Mouse (Mus musculus) stomach, embryonic 16.5 days (tissue): ENCODE measurements at regions not wholly inside any gene's neighbourhood (a gene's known extent, or its start where the extent isn't known, plus 50 kb on each side); places are given as distances from the start of the nearest gene placed in this dataset.

Experiments used
- ATAC-seq: fragments of 200-750 bp; cut with Nextera tagmentation; 2 replicates; pipeline ENCODE4 v1.8.0; 2017; ENCODE audit warnings: moderate number of reproducible peaks, moderate TSS enrichment; ENCODE audit not compliant: insufficient read depth, low FRiP score
- H3K27ac ChIP-seq: fragments of 300-500 bp; sonication (generic); 2 replicates; pipeline ENCODE4 v1.5.1; 2014; ENCODE audit warnings: low read length
- H3K27me3 ChIP-seq: fragments of 300-500 bp; sonication (generic); 2 replicates; pipeline ENCODE4 v1.6.1; 2014; ENCODE audit warnings: low read length, control low read depth, mixed read lengths; ENCODE audit not compliant: control insufficient read depth, insufficient read depth
- H3K36me3 ChIP-seq: fragments of 300-500 bp; sonication (generic); 2 replicates; pipeline ENCODE4 v1.6.1; 2014; ENCODE audit warnings: low read length; ENCODE audit not compliant: control insufficient read depth, insufficient read depth
- H3K4me1 ChIP-seq: fragments of 300-500 bp; sonication (generic); 2 replicates; pipeline ENCODE4 v1.6.1; 2014; ENCODE audit warnings: low read length, control low read depth, mixed read lengths; ENCODE audit not compliant: control insufficient read depth, insufficient read depth
- H3K4me2 ChIP-seq: fragments of 300-500 bp; sonication (generic); 2 replicates; pipeline ENCODE4 v1.6.1; 2014; ENCODE audit warnings: low read depth, low read length, mixed read lengths
- H3K4me3 ChIP-seq: fragments of 300-500 bp; sonication (generic); replicated peaks from 2 replicates; pipeline ENCODE4 v1.5.1; 2014; ENCODE audit warnings: mild to moderate bottlenecking, low read length
- H3K9ac ChIP-seq: fragments of 300-500 bp; sonication (generic); 2 replicates; pipeline ENCODE4 v1.6.1; 2014; ENCODE audit warnings: low read length
- H3K9me3 ChIP-seq: fragments of 300-500 bp; sonication (generic); replicated peaks from 2 replicates; pipeline ENCODE4 v1.6.1; 2016; ENCODE audit warnings: low read length, control low read depth; ENCODE audit not compliant: control insufficient read depth
- WGBS: fragments of 180-500 bp; shearing (Covaris S2); extraction: QIAGEN DNeasy Blood & Tissue Kit; methylation state at CpG from one replicate; pipeline ENCODE4 v1.1.7; 2014; 5-methylcytosine and 5-hydroxymethylcytosine counted together

DNA sequence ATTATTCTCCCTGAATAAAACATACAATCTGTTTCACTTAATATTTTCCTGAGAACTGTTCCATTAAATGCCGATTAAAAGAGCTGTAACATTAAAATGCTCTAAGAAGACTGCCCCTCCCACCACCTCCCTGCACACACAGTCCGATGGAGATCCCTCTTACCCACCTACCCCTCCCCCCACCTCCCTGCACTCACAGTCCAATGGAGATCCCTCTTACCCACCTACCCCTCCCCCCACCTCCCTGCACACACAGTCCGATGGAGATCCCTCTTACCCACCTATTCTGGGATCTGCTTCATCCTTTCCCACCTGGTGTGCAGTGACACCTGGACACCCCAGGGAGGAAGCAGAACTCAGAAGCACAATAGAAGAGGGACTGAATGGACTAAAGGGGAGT is 305.6 kb downstream of the Cps1 start:
- Histone ChIP-seq H3K9me3 (no peaks in the 10 kb centered on the region), H3K9ac (no peak overlapping the region), H3K4me1 (no peaks in the 10 kb centered on the region; the same call in 1 of the 2 replicates), H3K36me3 (no peaks in the 10 kb centered on the region), H3K4me2 (no peak overlapping the region), H3K4me3 (no peak overlapping the region), H3K27ac (no peak overlapping the region), H3K27me3 (no peaks in the 10 kb centered on the region)
- ATAC-seq: no peak
- WGBS: 39% methylated on average over 3 of the region's 3 CpGs

DNA sequence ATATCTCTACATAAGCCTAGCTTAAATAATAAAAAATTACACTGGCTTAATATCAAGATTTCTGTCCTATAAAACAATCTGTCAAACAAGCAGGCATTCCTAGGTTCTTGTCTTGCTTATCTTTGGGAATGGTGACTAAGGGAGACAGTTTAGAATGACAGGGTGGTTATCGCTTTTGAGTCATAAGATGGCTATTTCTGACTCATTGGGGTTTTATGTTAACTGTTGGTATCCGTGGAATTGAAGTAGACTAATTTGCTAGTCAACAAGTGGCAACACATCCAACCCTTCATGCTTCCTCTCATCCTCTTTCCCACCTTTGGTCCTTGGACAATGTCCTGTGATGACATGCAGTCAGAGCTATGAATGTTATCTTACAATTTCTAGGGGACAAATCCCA is 328.0 kb downstream of the Cps1 start:
- Histone ChIP-seq H3K4me1 (no peaks in the 10 kb centered on the region), H3K27ac (no peak overlapping the region), H3K36me3 (no peaks in the 10 kb centered on the region), H3K27me3 (no peaks in the 10 kb centered on the region), H3K9ac (no peak overlapping the region), H3K4me3 (no peak overlapping the region), H3K4me2 (no peak overlapping the region), H3K9me3 (no peaks in the 10 kb centered on the region)
- ATAC-seq: no peak
- 86% methylated on average over 2 of the region's 2 CpGs for WGBS

DNA sequence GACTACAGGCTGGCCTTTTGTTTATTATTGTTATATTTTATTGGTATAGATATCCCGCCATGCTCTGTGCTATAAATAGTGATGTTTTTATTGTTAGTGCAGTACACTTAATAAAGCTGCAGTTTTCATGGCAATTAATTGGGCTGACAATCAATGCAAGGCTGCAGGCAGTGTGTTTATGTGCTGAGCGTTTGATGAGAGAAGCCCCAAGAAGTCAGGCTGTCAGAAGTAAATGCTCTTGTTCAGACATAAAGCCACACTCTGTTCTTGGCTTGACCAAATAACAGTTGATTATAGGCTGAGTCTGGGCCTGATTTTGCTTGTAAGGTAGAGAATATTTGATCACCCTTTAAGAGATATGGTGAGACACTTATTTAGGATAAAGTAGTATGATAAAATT is 341.4 kb downstream of the Cps1 start:
- H3K27ac ChIP-seq: no peak overlapping the region
- H3K4me1 ChIP-seq: no peaks in the 10 kb centered on the region
- no peak for ATAC-seq
- H3K9ac ChIP-seq: no peak overlapping the region
- H3K36me3 ChIP-seq: no peaks in the 10 kb centered on the region
- no peaks in the 10 kb centered on the region for H3K9me3 ChIP-seq
- H3K4me3 ChIP-seq: no peak overlapping the region
- 49% methylated on average over 2 of the region's 2 CpGs for WGBS
- H3K4me2 ChIP-seq: no peak overlapping the region
- H3K27me3 ChIP-seq: no peaks in the 10 kb centered on the region

DNA sequence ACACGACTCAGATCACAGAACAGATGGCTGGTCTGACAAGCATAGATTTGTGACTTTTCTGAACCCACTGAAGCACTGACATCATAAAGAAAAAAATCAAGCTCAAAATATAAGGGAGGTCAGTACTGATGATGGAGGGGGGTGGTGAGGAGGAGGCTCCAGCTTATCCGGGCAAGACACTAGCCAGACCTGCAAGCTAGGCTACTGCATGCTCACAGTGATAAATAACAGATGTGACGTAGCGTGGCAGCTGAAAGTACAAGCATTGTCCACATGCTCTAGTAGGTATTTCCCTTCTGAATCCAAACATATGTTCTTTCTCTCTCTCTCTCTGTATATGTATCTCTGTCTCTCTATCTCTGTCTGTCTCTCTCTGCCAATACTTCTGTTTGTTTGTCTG is 342.7 kb downstream of the Cps1 start:
- no peak for ATAC-seq
- Histone ChIP-seq H3K9ac (no peak overlapping the region), H3K36me3 (no peaks in the 10 kb centered on the region), H3K4me3 (no peak overlapping the region), H3K4me2 (no peak overlapping the region), H3K9me3 (no peaks in the 10 kb centered on the region), H3K27me3 (no peaks in the 10 kb centered on the region), H3K4me1 (no peaks in the 10 kb centered on the region), H3K27ac (no peak overlapping the region)
- WGBS: 32% methylated on average over 4 of the region's 4 CpGs

DNA sequence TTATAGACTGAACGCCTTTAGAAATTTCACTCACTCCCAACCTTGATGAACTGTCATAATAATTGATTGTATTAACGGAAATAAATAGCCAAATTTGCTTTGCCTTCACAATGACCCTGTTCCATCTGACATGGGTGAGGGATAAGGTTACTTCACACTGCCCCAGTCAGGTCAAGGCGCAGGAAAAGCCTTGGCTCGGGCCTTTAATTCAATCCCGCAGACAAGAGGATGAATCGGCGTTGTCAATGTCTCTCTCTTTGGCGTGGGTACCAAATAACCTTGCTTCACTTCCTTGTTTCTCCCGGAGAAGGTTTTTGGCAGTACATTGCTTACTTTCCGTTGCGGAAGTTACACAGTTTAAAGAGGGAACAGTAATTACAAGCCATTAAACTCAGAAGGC is 354.2 kb downstream of the Cps1 start:
- Histone ChIP-seq H3K4me2 (no peak overlapping the region), H3K4me1 (no peaks in the 10 kb centered on the region), H3K9ac (no peak overlapping the region), H3K36me3 (no peaks in the 10 kb centered on the region), H3K27ac (no peak overlapping the region), H3K9me3 (no peaks in the 10 kb centered on the region), H3K4me3 (no peak overlapping the region), H3K27me3 (no peaks in the 10 kb centered on the region)
- no peak for ATAC-seq
- 50% methylated on average over 11 of the region's 11 CpGs for WGBS

DNA sequence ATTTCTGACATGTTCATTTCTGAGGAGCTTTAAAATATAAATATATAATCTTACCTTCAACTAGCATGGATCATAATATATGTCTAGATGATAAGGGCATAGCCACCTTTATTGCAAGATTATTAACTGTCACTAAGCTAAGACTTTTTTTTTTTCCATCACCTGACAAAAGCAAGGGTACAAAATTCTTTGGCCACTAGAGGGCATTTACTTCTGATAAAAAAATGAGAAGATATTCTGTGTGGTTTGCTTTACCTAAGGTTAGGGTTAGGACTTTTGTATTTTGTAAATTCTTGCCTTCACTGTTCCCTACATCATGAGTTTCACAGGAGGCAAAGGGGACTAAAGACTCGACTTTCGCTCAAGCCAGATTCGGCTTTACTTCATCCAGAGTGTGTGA is 355.1 kb downstream of the Cps1 start:
- H3K27me3 ChIP-seq: no peaks in the 10 kb centered on the region
- H3K4me3 ChIP-seq: no peak overlapping the region
- no peaks in the 10 kb centered on the region for H3K9me3 ChIP-seq
- no peak overlapping the region for H3K9ac ChIP-seq
- no peaks in the 10 kb centered on the region for H3K4me1 ChIP-seq
- no peak for ATAC-seq
- no peaks in the 10 kb centered on the region for H3K36me3 ChIP-seq
- no peak overlapping the region for H3K4me2 ChIP-seq
- 75% methylated on average over 3 of the region's 3 CpGs for WGBS
- no peak overlapping the region for H3K27ac ChIP-seq

DNA sequence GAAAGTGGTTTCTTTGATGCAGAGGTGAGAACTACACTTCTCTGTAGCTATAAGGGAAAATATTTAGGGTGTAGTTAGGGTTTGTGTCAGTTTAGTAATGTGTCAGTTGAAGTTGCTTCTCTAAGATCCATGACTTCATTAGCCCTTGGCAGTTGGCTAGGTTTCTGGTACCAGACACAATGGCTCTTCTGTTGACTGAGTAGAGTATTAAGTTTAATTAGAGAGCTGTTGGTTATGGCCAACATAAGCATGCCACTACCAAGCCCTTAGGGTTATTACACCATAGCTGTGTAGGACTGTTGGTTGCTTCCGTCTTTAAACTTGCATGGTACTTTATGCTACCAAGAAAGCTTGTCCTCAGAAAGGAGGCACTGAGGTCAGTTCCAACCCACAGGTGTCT is 359.1 kb downstream of the Cps1 start:
- Histone ChIP-seq H3K4me1 (no peaks in the 10 kb centered on the region), H3K4me3 (no peak overlapping the region), H3K27me3 (no peaks in the 10 kb centered on the region), H3K9ac (no peak overlapping the region), H3K9me3 (no peaks in the 10 kb centered on the region), H3K36me3 (no peaks in the 10 kb centered on the region), H3K27ac (no peak overlapping the region), H3K4me2 (no peak overlapping the region)
- ATAC-seq: no peak
- 87% methylated on average over 1 of the region's 1 CpGs for WGBS

DNA sequence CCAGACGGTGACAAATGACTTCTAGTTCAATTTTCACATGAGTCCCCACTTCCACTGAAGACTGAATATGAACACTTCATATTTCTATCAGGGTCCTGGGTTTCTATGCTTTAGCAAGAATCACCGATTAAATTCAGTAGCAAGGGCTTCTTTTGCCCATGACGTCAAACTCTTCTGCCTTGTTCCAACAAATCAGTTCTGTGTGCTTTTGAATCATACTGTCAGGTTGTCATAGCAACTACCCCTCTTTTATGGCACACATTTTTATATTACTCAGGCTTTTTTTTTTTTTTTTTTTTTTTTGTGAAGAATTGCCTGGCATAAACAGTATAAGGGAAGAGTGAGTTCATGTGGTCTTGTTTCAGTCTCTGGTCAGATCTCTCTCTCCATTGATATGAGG is 381.3 kb downstream of the Cps1 start:
- 81% methylated on average over 3 of the region's 3 CpGs for WGBS
- no peaks in the 10 kb centered on the region for H3K4me1 ChIP-seq
- H3K4me3 ChIP-seq: no peak overlapping the region
- ATAC-seq: no peak
- H3K27me3 ChIP-seq: no peaks in the 10 kb centered on the region
- H3K9ac ChIP-seq: no peak overlapping the region
- H3K9me3 ChIP-seq: no peaks in the 10 kb centered on the region
- H3K4me2 ChIP-seq: no peak overlapping the region
- no peak overlapping the region for H3K27ac ChIP-seq
- H3K36me3 ChIP-seq: no peaks in the 10 kb centered on the region

DNA sequence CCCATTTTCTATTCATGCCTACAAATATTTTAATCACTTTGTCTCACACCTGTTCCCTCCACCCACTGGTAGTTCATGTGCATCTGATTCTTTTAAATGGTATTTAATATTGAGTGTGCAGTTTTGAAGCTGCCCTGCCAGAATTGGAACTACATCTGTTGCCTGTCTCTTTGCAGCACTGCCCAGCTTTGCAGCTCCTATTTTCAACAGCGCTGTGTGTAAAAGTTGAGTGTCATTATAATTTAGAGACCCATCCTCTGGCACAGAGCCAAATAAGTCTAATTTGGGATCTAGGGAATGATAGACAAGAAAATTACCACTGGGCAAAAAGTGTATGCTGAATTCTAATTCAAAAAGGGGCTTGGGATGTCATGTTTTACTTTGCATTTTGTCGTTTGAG is 382.9 kb downstream of the Cps1 start:
- Histone ChIP-seq H3K9ac (no peak overlapping the region), H3K9me3 (no peaks in the 10 kb centered on the region), H3K4me2 (no peak overlapping the region), H3K27ac (no peak overlapping the region), H3K4me1 (no peaks in the 10 kb centered on the region), H3K27me3 (no peaks in the 10 kb centered on the region), H3K4me3 (no peak overlapping the region), H3K36me3 (no peaks in the 10 kb centered on the region)
- no peak for ATAC-seq
- 86% methylated on average over 2 of the region's 2 CpGs for WGBS

DNA sequence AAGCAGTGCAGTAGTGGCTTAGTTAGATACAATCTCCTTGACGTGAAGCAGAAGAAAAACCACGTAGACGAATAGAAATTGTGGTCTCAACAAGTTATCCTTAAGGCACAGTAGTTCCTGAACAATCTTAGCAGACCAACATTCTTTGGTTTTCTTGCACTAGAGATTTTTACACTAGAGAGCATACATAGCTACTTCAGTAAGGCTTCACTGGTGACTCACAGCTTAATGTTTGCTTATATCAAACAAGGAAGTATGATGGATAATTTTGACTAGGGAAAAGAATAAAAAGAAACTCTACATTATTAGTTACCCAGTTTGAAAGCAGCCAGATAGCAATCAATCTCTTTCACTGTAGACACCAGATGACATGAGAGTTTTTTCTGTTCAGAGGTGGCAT is 395.5 kb downstream of the Cps1 start:
- Histone ChIP-seq H3K4me1 (no peaks in the 10 kb centered on the region), H3K4me3 (no peak overlapping the region), H3K9ac (no peak overlapping the region), H3K27me3 (no peaks in the 10 kb centered on the region), H3K9me3 (no peaks in the 10 kb centered on the region), H3K4me2 (no peak overlapping the region), H3K27ac (no peak overlapping the region), H3K36me3 (no peaks in the 10 kb centered on the region)
- WGBS: 42% methylated on average over 3 of the region's 3 CpGs
- ATAC-seq: peak; percentile 78
